Mouse (Mus musculus): ENCODE results near the gene Ambra1. TPM values are rescaled to one million over a fixed set of nuclear protein-coding genes. Genes with fewer than 3 reads are reported as not detected.

The Ambra1 gene
- total RNA-seq, 2 experiments from 2014 or later = 14.3 to 17.0 TPM

DNA sequence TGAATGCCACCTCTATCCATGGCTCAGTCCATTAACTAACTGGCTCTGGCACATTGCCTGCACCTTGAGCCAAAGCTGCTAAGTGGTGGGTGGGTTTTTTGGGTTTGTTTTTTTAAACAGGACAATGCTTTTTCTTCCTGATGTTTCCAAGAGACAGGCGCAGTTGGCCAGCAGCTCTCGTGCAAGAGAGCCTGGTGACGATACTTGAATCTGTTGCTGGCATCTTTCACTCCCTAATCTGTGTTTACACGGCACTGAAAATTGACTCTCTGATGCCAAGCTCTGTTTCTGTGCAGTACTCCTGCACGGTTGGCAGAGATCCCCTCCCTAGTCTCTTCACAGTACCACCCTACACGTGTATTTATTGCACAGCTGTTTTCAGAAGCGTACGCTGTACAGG lies 140.8 kb downstream of the Ambra1 start:
- DNase-seq (ENCODE audit: low spot score) = peak; percentile 9

DNA sequence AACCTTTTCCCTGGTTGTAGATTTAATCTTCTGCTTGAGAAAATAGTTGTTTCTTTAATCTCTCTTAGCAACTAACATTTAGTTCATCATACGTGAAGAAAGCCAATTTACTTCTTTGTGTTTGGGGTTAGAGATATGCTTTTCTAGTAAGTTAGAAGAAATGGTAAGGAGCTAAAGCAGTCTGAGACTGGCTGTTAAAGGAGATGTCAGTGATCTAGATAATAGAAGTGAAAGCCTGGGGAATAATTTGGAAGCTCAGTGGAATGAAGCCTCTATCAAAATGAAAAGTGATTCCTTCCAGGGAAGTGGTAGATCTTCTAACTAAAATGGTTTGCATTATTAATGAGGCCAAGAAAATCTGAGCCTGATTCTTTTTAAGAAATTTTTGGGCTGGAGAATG lies 141.3 kb downstream of the Ambra1 start:
- no peak for DNase-seq (ENCODE audit: low spot score)

DNA sequence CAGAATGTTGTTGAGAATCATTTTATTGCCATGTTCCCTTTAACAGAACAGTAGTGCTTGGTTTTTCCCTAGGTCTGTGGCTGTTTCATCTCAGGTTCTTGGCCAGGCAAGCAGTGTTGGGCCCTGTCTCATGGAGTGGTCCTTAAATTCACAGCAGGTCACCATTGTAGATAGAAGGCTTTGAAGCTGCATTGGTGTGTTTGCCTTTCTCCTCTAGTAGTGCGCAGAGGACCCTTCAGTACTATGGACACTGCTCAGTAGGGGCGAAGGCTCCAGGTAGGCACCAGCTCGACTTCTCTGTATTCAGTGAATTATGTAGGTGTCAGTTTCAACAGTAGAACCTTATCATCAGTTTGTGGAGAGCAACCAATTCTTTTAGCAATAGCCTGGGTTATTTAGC lies 142.7 kb downstream of the Ambra1 start:
- DNase-seq (ENCODE audit: low spot score) = no peak

DNA sequence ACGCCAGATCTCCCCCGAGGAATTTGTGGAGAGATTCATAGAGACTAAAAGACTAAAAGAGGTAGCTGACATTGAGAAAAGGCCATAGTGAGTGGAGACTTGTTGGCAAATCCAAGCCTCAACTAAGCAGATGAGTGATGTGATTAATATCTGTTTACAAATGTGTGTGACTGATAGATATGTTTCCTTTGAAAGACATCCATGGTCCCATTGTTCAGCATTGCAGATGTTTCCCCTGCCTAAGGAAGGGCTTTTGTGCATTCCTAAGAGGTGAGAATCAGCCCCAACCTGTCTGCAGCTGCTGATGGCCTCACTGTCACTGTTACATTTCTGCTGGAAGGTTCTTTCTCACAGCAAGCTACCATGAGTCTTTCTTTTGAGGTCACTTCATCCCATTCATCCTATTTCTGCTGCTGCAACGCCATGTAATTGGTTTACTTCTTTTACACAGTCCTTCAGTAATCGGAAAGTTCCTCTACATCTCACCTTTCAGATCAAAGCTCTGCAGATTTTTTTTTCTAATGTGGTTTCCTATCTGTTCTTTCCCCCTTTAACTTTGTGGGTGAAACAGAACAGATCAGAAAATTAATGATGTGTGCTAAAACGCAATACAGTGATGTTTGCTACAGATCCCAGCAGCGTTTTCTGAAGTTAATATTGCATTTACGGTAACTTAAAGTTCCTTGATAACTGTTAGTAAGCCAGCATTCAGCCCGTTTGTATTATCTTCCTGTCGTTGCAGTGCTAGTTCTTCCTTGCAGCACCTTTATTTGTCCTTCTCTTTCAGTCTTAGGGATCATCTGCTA lies 146.3 kb downstream of the Ambra1 start:
- DNase-seq (ENCODE audit: low spot score) = no peak

DNA sequence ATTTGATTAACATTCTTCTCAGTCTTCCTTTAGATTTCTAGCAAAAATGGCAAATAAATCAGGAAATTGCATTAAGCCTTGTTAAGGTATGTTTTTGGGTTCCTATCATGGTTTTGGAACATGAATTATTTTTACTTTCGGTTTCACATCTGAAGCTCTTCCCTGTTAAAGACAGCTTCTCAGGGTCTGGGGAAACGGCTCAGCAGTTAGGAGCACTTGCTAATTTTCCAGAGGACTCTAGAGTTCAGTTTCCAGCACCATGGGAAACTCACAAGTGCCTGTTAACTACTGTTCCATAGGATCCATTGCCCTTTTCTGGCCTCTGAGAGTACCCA lies 146.8 kb downstream of the Ambra1 start:
- no peak for DNase-seq (ENCODE audit: low spot score)

DNA sequence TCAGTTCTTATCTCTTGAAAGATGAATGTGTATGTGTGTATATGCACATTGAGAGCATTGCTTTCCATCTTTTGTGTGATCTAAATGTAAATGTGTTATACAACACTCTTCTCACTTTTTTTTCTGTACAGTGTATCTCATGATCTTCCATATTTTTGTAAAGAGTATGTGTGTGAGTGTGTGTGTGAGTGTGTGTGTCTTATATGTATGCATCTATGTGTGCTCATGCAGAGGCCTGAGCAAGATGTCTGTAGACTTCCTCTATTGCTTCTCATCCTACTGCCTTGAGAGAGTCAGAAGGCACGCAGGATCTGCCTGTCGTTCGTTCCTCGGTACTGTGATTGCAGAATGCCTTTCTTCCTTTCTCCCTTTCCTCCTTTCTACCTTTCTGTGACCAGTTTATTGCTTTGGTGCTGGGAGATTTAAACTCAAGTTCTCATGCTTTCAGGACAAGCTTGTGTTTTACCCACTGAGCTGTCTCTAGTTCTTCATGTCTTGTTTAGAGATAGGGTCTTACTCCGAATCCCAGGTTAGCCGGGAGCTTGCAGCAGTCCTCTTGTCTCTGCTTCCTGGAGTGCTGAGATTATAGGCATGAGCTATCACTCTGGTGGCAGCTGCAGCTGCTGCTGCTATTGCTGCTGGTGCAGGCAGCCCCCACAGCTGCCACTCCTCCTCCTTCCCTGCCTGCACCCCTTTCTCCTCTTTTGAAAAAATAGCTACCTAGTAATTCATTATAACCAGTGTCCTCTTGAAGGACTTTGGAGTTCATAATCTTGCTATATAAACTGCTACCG lies 148.7 kb downstream of the Ambra1 start:
- no peak for DNase-seq (ENCODE audit: low spot score)

DNA sequence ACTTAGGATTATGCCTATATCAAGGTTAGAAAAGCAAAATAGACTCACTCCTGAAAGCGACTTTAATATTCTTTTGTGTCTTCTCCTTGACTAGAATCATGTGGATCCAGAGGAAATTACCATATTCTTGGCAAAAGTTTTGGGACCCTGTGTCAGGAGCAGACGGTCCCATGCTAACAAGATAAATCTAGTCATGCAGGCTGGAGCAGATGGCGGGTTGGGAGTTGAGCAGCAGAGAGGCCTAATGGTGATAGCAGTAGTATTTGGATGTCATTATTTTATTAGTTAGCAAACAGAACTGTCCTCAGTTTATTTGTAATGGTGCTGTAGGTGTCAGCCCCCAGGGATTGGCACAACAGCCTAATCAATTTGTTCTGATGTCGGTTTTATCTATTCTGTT lies 154.0 kb downstream of the Ambra1 start:
- no peak for DNase-seq (ENCODE audit: low spot score)

DNA sequence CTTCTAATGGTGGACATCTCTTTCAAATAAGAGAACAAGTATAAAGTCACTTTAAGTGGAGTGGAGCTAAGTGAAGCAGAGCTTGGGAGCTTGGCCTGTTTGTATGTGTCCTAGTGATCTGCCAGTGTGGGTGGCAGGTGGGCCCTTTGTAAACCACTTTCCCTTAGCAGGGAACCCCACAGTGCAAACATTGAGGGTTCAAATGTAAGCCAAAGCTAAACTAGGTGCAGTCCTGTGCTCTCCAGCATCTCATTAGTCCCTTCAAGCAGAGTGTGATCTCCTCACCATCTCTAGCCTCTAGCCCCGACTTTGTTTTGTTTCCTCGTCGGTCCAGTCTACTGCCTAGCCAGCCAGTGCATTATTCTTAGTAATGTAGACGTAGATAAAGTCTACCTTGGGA lies 154.7 kb downstream of the Ambra1 start:
- DNase-seq (ENCODE audit: low spot score) = no peak

DNA sequence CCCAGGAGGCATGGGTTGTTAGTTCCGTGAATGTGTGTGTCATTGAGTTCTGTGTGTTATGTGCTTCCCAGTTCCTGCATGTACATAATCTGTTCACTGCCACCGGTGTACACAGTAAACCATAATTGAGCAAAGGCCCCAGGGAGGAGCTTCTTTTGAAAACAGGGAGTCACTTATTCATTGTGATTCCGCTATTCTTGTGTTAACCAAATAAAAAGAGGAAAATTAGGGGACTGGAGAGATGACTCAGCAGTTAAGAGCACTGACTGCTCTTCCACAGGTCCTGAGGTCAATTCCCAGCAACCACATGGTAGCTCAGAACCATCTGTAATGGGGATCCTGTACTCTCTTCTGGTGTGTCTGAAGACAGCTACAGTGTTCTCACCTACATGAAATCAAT lies 164.8 kb downstream of the Ambra1 start:
- DNase-seq (ENCODE audit: low spot score) = no peak

DNA sequence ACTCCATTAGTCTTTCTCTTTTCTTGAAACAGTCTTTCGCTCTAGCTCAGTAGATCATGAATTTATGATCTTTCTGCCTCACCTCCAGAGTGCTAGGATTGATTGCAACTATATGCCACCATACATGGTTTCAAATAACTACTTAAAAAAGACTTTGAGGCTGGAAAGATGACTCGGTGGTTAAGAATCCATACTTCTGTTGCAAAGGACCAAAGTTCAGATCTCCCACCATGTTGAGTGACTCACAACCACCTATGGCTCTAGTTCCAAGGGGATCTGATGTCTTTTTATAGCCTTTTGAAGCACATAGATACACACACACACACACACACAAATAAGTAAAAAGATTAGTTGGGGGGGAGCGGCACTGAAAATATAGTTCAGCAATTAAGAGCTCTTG lies 165.5 kb downstream of the Ambra1 start:
- DNase-seq (ENCODE audit: low spot score) = no peak

DNA sequence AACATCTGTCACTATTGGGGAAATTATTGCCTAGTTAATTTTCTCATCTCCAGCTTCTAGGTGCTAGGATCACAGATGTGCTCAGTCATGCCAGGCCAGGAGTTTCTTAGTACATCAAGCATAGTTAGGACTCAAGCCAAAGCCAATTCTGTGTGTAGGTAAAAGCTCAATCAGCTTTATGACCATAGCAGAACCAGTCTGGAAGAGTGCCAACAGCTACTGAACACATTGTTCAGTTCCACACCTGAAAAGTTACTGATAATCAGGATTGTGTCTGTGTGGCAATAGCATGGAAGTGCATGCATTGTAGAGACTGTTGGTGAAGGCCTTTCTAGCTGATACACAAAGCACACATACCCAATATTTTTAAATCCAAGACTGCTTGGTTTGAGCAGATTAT lies 168.0 kb downstream of the Ambra1 start:
- DNase-seq (ENCODE audit: low spot score) = no peak

DNA sequence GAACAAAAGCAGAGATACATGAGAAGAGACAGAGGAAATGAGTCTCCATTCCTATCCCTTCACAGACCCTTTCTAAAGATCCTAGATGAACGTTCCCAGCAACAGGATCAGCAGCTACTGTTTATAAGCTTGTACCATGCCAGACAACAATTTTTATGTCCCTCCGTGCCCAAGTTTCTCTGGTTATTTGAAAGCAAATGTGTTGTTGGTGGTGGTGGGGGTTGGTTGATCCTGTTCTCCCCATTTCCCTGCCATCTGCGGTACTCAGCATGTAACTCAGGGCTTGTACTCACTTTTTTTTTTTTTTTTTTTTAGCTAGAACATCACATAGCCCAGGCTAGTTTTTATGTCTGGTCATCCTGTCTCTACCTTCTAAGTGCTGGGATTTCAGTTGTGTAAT lies 169.2 kb downstream of the Ambra1 start:
- no peak for DNase-seq (ENCODE audit: low spot score)

DNA sequence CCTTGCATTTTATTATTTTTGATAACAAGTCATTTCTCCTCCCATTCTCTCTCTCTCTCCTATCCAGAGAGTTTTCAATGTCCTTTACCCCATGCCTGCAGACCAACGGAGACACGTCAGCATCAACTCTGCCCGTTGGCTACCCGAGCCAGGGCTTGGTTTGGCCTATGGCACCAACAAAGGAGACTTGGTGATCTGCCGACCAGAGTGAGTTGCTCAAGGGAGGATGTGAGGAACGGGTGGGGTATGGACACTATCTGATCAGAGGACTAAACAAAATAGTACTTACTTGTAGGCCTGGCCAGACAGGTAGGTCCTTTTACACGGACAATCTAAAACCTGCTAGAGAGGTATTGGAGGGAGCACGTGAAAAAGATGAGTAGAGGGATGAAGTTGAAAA lies 170.5 kb downstream of the Ambra1 start:
- DNase-seq (ENCODE audit: low spot score) = no peak

DNA sequence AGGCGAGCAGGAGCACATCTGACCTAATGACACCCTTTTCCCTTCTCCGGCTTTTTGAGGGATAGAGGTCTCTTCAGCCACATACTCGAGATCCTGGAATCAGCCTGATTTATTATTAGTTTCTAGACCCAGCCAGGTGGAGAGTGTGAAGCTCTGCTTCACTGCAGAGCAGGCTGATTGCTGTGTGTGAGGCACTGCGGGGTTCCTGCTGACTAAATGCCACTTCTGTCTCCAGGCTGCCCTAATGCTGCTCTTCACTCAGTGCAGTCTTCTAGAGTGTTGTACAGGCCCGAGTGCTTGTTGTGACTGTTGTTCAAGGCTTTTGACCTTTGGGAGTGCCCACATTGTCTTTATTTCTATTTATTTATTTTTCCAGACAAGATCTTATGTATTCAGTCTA lies 172.4 kb downstream of the Ambra1 start:
- DNase-seq (ENCODE audit: low spot score) = no peak

DNA sequence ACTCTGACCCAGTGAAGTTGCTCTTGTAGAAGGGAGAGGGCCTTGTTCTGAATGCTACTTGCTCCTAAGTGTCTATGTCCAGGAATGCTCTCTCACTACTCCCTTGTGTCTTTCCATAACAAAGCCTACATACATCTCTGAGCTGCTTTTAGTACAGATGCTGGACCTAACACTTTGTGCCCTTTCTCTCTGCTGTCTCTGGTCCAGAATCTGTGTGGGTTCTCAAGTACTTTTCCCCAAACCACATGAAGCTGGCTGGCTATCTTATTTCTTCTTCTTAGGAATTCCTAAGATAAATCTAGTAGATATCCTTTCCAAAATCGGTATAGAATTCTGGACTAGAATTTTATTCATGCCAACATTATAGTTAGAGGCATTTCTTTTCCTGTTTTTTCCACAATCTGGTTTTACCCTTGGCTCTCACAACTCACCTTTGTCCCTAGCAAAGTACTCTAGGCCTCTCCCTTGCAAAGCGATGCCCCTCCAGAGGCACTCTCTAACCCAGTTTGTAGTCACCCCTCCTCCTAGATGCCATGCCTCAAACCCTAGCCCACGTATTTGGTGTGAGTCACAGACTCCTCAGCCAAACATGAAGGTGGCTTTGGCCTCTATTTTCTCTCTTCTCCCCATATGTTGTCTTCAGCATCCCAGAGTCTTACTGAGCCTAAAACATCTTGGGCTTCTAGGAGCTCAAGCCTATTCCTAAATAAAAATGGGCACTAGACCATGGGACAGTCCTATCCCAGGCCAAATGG lies 173.4 kb downstream of the Ambra1 start:
- no peak for DNase-seq (ENCODE audit: low spot score)

DNA sequence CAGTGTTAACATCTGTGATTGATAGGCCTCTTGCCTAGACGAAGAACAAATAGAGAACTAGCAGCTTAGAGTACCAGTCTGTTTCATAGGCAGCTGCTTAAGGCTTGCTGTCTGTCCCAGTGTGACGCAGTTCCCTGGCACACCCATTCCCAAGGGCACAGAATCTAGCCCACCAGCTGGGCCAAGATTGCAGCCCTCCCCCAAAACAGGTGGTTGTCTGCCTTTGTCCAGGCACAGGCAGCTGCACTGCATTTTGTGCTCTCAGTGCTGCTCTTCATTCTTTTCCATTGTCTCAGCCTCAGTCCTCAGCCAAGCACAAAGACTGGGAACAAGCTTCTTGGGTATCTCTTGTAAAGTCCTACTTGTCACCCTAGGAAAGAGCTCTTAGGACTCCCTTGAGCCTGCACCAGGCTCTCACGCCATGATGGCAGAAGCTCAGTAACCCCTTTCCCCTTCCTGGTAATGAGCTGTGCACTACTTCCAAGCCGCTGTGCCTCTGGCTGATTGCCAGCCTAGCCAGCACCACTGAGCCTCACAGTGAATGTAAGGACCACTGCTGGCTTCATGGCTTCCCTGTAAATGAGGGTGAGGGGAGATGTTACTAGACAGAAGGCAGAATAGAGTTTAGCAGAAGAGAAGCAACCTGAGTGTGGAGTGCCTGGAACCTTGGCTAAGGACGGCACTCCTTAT lies 174.8 kb downstream of the Ambra1 start:
- DNase-seq (ENCODE audit: low spot score) = no peak

DNA sequence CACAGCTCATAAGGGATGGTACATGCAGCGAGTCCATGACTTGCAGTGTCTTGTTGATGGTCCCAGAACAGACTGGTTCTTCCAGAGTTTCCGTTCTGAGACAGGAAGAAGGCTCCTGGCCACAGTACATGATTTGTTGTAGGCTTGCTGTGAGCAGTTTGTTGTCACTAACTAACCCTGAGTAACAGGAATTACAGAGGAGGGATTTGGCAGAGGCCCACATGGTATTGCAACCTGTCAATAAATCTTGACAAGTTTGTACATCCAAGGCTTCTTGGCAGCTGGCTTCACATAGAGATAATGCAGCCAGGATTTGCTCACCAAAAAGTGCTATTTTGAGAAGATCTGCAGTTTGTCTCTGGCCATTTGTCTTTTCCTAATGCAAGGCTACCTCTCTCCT lies 176.2 kb downstream of the Ambra1 start:
- DNase-seq (ENCODE audit: low spot score) = no peak

DNA sequence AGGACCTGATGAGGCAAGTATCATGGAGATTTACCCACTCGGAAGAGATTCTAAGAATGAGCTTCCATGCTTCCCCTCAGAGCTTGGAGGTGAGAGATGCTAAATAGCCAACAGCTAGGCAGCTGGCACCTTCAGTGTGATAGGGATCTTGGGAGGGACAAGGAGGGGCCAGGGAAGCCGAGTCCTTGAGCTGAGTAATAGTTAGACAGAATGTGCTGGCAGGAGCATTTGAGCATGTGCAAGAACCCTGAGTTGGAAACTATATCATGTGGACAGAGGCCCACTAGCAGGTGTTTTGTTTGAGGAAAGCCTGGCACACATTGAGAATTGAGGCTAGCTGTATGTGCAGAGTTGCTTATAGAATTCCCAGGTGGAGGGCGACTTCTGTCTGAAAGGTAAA lies 182.7 kb downstream of the Ambra1 start:
- DNase-seq (ENCODE audit: low spot score) = no peak

DNA sequence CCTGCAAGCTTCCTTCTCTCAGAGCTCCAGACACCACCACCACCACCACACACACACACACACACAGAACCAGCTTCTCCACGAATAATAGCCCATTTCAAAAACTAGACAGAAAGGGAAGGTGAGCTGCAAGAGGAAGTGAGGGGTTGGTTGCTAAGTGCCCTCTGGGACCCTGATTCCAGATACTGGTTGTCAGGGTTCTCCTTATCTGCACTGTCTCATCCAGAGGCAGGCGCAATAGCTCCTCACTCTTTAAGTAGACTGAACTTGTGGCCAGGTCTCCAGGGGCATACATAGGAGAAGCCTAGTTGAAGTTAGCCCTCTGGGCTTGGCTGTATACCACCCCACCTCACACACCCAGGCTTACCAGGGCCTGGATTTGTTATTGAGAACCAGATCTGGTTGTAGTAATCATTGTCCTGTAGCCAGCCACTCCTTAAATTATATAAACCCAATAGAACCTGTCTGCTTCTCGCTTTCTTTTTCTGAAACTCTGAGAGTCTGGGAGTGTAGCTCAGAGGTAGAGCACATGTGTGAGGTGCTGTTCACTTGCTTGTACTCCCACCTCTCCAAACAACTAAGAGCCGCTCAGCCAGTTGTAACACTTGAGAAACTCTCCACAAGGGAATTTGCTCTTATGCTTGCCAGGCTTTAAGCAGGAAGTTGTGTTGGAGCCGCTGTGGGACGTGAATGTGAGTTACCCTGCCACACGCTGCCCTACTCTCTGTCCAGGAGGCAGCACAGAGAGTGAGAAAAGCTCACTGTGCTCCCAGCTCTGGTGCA lies 183.6 kb downstream of the Ambra1 start:
- no peak for DNase-seq (ENCODE audit: low spot score)

DNA sequence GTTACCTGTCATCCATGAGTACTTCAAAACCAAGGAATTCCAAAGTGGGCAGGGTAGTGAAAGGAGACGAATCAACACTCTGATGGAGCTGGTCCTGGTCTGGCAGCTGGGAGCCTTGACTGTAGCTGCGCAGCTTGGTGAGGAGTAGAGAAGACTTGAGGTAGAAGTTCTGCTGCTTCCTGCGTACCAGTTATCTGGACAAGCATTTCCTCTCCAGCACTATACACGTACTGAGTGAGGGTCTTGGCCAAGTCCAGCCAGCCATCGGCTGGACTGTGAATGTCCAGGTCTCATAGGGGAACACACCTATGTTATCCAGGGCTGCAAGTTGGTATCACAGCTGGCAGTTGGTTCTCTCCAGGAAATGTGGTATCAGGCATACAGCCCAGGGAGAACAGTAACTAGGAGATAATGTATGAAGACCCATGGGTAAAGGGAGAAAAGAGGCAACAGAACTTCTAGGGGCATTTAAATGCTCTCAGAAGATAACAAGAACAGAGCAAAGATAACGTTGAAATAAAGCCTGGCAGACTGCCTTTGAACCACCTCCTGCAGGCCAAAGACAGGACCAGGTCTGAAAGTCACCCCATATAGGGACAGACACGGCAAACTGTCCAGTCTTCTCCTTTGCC lies 186.5 kb downstream of the Ambra1 start:
- DNase-seq (ENCODE audit: low spot score) = no peak

DNA sequence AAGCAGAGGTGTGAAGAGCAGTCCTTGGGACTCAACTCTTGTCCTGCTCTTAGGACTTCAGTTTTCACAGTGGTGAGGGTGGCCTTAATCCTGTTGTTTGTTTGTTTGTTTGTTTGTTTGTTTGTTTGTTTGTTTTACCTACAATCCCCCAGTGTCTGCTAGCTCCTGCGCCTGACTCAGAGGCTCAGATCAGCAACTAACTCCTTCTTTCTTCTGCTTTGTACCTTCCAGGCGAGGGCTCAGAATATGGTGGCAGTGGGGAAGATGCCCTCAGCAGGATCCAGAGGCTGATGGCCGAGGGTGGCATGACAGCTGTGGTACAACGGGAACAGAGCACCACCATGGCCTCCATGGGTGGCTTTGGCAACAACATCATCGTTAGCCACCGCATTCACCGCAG lies 187.2 kb downstream of the Ambra1 start:
- DNase-seq (ENCODE audit: low spot score) = no peak
